Mouse (Mus musculus) lung, embryonic 16.5 days (tissue): ENCODE results near the gene Olfr521. TPM values are rescaled to one million over a fixed set of nuclear protein-coding genes. Genes with fewer than 3 reads are reported as not detected.
A peak's percentile ranks its signal among the peaks of the same experiment; 100 is the strongest.
"Not testable (repeated sequence)": the region's sequence is repeated elsewhere in the genome, so short reads cannot be mapped to it uniquely, and the experiment has no call there.

ENCODE experiments used
- ATAC-seq: fragments of 200-750 bp; cut with Nextera tagmentation; 2 replicates; pipeline ENCODE4 v1.8.0; 2017; ENCODE audit warnings: low read depth, mild to moderate bottlenecking, moderate library complexity
- H3K27ac ChIP-seq: fragments of 300-500 bp; sonication (generic); 2 replicates; pipeline ENCODE4 v1.5.1; 2014; ENCODE audit warnings: mild to moderate bottlenecking, control low read depth, low read length
- H3K27me3 ChIP-seq: fragments of 300-500 bp; sonication (generic); 2 replicates; pipeline ENCODE4 v1.6.1; 2014; ENCODE audit warnings: low read depth, low read length, mixed read lengths; ENCODE audit not compliant: control insufficient read depth, insufficient read depth
- H3K36me3 ChIP-seq: fragments of 300-500 bp; sonication (generic); 2 replicates; pipeline ENCODE4 v1.6.1; 2014; ENCODE audit warnings: low read length; ENCODE audit not compliant: control insufficient read depth, insufficient read depth
- H3K4me1 ChIP-seq: fragments of 300-500 bp; sonication (generic); replicated peaks from 2 replicates; pipeline ENCODE4 v1.6.1; 2014; ENCODE audit warnings: low read length, mixed read lengths; ENCODE audit not compliant: control insufficient read depth, insufficient read depth
- H3K4me2 ChIP-seq: fragments of 300-500 bp; sonication (generic); 2 replicates; pipeline ENCODE4 v1.6.1; 2014; ENCODE audit warnings: low read depth, low read length, control low read depth
- H3K4me3 ChIP-seq: fragments of 300-500 bp; sonication (generic); 2 replicates; pipeline ENCODE4 v1.5.1; 2014; ENCODE audit warnings: mild to moderate bottlenecking, low read length, control low read depth
- H3K9ac ChIP-seq: fragments of 300-500 bp; sonication (generic); 2 replicates; pipeline ENCODE4 v1.6.1; 2014; ENCODE audit warnings: low read length, control low read depth
- H3K9me3 ChIP-seq: fragments of 300-500 bp; sonication (generic); 2 replicates; pipeline ENCODE4 v1.6.1; 2016; ENCODE audit warnings: low read length; ENCODE audit not compliant: control insufficient read depth
- WGBS: fragments of 180-500 bp; shearing (Covaris S2); extraction: QIAGEN DNeasy Blood & Tissue Kit; methylation state at CpG from one replicate; pipeline ENCODE4 v1.1.7; 2014; 5-methylcytosine and 5-hydroxymethylcytosine counted together
- polyA plus RNA-seq: library from polyadenylated mRNA; unstranded; fragments of >200 nt; fragmentation: Nextera tagmentation; extraction: Ambion mirVana; gene quantifications from 2 replicates; pipeline ENCODE4 v1.2.1, GENCODE M21; 2015

Olfr521 gene
- polyA plus RNA-seq, result not detected in 2 replicates

- ATAC-seq, result no peak
- Histone ChIP-seq H3K9me3 (peaks cover 17% of the 10 kb centered on the region), H3K27me3 (no peaks in the 10 kb centered on the region), H3K4me1 (no peaks in the 10 kb centered on the region), H3K4me3 (no peak within 1 kb of the TSS), H3K27ac (no peak within 1 kb of the TSS), H3K4me2 (no peak within 1 kb of the TSS), H3K36me3 (no peaks in the 10 kb centered on the region), H3K9ac (no peak within 1 kb of the TSS)
- 94% methylated on average over 2 of the region's 2 CpGs for WGBS
These were observed at the start of gene Olfr521 for GRCm38 (mm10) chr7:99763207-99763606. Olfr521 (plus strand) TSS chr7:99763507.

GRCm38 (mm10) chr7:99716536-99716935 is 46.8 kb upstream of the Olfr521 start:
- Histone ChIP-seq H3K4me2 (no peak overlapping the region), H3K27ac (no peak overlapping the region), H3K4me3 (no peak overlapping the region), H3K4me1 (no peaks in the 10 kb centered on the region), H3K9ac (no peak overlapping the region), H3K27me3 (no peaks in the 10 kb centered on the region), H3K36me3 (no peaks in the 10 kb centered on the region), H3K9me3 (no peaks in the 10 kb centered on the region)
- ATAC-seq, result no peak
- WGBS, result 79% methylated on average over 2 of the region's 2 CpGs

GRCm38 (mm10) chr7:99729973-99730372 is 33.3 kb upstream of the Olfr521 start, which contains the start of gene Olfr520:
Olfr520 (plus strand) TSS chr7:99730273.
- H3K4me3 ChIP-seq, result no peak within 1 kb of the TSS
- H3K9me3 ChIP-seq, result no peaks in the 10 kb centered on the region; the same call in 1 of the 2 replicates
- H3K4me1 ChIP-seq, result no peaks in the 10 kb centered on the region
- no peaks in the 10 kb centered on the region for H3K27me3 ChIP-seq
- no peaks in the 10 kb centered on the region for H3K36me3 ChIP-seq
- H3K27ac ChIP-seq, result no peak within 1 kb of the TSS
- 90% methylated on average over 2 of the region's 2 CpGs for WGBS
- H3K4me2 ChIP-seq, result no peak within 1 kb of the TSS
- no peak within 1 kb of the TSS for H3K9ac ChIP-seq
- no peak for ATAC-seq

- Histone ChIP-seq H3K4me3 (no peak overlapping the region), H3K4me1 (no peaks in the 10 kb centered on the region), H3K27me3 (no peaks in the 10 kb centered on the region), H3K9ac (no peak overlapping the region), H3K9me3 (no peaks in the 10 kb centered on the region), H3K36me3 (no peaks in the 10 kb centered on the region), H3K27ac (no peak overlapping the region), H3K4me2 (no peak overlapping the region)
- 87% methylated on average over 2 of the region's 2 CpGs for WGBS
- no peak for ATAC-seq
These were observed 28.7 kb upstream of the Olfr521 start for GRCm38 (mm10) chr7:99734612-99735011.

- not testable (repeated sequence) for H3K27me3 ChIP-seq, H3K36me3 ChIP-seq, H3K27ac ChIP-seq, H3K9me3 ChIP-seq, H3K4me2 ChIP-seq, H3K4me1 ChIP-seq, ATAC-seq, H3K9ac ChIP-seq, H3K4me3 ChIP-seq
- WGBS, result 85% methylated on average over 9 of the region's 9 CpGs
These were observed 27.8 kb upstream of the Olfr521 start for GRCm38 (mm10) chr7:99735491-99735890.

GRCm38 (mm10) chr7:99739276-99739675 is 24.0 kb upstream of the Olfr521 start:
- ATAC-seq, result peak; percentile 70; the same call in 1 of the 2 replicates

GRCm38 (mm10) chr7:99781385-99781784 is 18.1 kb downstream of the Olfr521 start:
- no peak overlapping the region for H3K27ac ChIP-seq
- ATAC-seq, result no peak
- 57% methylated on average over 5 of the region's 5 CpGs for WGBS
- no peak overlapping the region for H3K9ac ChIP-seq
- no peaks in the 10 kb centered on the region for H3K27me3 ChIP-seq
- H3K4me3 ChIP-seq, result no peak overlapping the region
- no peaks in the 10 kb centered on the region for H3K36me3 ChIP-seq
- H3K4me1 ChIP-seq, result no peaks in the 10 kb centered on the region
- no peaks in the 10 kb centered on the region for H3K9me3 ChIP-seq
- H3K4me2 ChIP-seq, result no peak overlapping the region

More at GRCm38 (mm10) chr7:99739276-99739675, 24.0 kb upstream of the Olfr521 start:
- Histone ChIP-seq H3K27ac (no peak overlapping the region), H3K4me2 (0 out of 2 replicates have a peak overlapping the region, but pooled peaks have one; percentile 21), H3K4me1 (0 out of 2 replicates have a peak, but pooled peaks cover 2% of the 10 kb centered on the region), H3K9me3 (no peaks in the 10 kb centered on the region), H3K4me3 (no peak overlapping the region), H3K36me3 (no peaks in the 10 kb centered on the region), H3K27me3 (no peaks in the 10 kb centered on the region), H3K9ac (no peak overlapping the region)
- 41% methylated on average over 9 of the region's 9 CpGs for WGBS

GRCm38 (mm10) chr7:99781916-99782315 is 18.6 kb downstream of the Olfr521 start:
- WGBS, result 65% methylated on average over 2 of the region's 2 CpGs
- no peak overlapping the region for H3K27ac ChIP-seq

GRCm38 (mm10) chr7:99783421-99783820 is 20.1 kb downstream of the Olfr521 start:
- no peak for ATAC-seq
- Histone ChIP-seq H3K27me3 (no peaks in the 10 kb centered on the region), H3K4me1 (peaks cover 5% of the 10 kb centered on the region; the same call in 1 of the 2 replicates), H3K4me2 (no peak overlapping the region), H3K4me3 (no peak overlapping the region), H3K9ac (no peak overlapping the region), H3K36me3 (no peaks in the 10 kb centered on the region), H3K9me3 (no peaks in the 10 kb centered on the region), H3K27ac (no peak overlapping the region)
- 86% methylated on average over 7 of the region's 7 CpGs for WGBS

More at GRCm38 (mm10) chr7:99781916-99782315, 18.6 kb downstream of the Olfr521 start:
- H3K9ac ChIP-seq, result no peak overlapping the region
- no peaks in the 10 kb centered on the region for H3K36me3 ChIP-seq
- no peak overlapping the region for H3K4me2 ChIP-seq
- no peaks in the 10 kb centered on the region for H3K27me3 ChIP-seq
- no peaks in the 10 kb centered on the region for H3K9me3 ChIP-seq
- H3K4me1 ChIP-seq, result no peaks in the 10 kb centered on the region
- no peak overlapping the region for H3K4me3 ChIP-seq
- ATAC-seq, result no peak

GRCm38 (mm10) chr7:99785553-99785952 is 22.2 kb downstream of the Olfr521 start:
- 75% methylated on average over 3 of the region's 3 CpGs for WGBS

More at GRCm38 (mm10) chr7:99785553-99785952, 22.2 kb downstream of the Olfr521 start:
- H3K27me3 ChIP-seq, result no peaks in the 10 kb centered on the region
- H3K27ac ChIP-seq, result no peak overlapping the region
- H3K9ac ChIP-seq, result no peak overlapping the region
- no peaks in the 10 kb centered on the region for H3K36me3 ChIP-seq
- ATAC-seq, result no peak
- no peak overlapping the region for H3K4me3 ChIP-seq
- no peaks in the 10 kb centered on the region for H3K9me3 ChIP-seq
- H3K4me1 ChIP-seq, result peaks cover 5% of the 10 kb centered on the region; the same call in 1 of the 2 replicates
- no peak overlapping the region for H3K4me2 ChIP-seq
